Mouse (Mus musculus) right cerebral cortex, postnatal 14 days (tissue): Measurements from ENCODE around the gene Polr2e.

Experiments used
- DNase-seq: peaks from one replicate; pipeline ENCODE4 v3.0.0; 2022

Polr2e gene

GRCm38 (mm10) chr10:80039559-80039979 lies at the start of gene Polr2e:
Gene Polr2e, minus strand, starts transcription at chr10:80039795.
- peak; percentile 95 for DNase-seq

- DNase-seq: no peak
Measured at GRCm38 (mm10) chr10:80089146-80089545, 49.6 kb upstream of the Polr2e start.

DNA sequence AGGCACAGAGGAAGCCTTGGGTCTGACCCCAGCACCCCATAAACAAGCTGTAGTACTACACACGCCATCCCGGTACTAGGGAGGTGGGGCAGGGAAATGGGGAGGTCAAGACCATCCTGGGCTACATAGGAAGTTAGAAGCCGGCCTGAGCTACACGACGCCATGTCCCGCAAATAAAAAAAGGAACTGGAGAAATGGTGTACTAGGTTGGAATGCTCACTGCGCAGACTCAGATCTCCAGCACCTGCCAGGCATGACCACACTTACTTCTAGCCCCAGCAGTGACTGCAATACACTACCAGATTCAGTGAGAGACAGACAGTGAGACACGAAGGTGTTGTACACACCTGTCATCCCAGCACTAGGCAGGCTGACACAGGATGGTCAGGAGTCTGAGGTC lies 47.9 kb upstream of the Polr2e start:
- DNase-seq: no peak

GRCm38 (mm10) chr10:80086847-80087246 lies 47.3 kb upstream of the Polr2e start:
- DNase-seq: no peak

- DNase-seq: no peak
Measured at GRCm38 (mm10) chr10:80084817-80085487, 45.4 kb upstream of the Polr2e start.

DNA sequence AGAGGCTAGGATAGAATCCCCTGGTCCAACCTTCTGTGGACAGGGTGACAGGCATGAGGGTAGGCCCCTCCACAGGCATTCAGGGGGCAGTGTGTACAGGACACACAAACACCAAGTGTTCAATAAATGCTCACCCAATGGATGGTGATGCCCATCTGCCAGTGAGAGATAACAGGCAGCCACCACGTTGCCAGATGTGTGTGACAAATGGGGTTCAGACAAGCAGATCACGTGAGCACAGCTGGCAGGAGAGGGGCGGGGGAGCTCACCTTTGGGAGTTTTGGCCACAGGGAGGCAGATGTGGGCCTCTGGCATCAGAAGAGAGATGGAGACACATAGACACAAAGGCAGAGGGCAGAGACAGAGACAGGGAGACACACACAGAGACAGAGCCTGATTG lies 41.5 kb upstream of the Polr2e start:
- DNase-seq: no peak

- no peak for DNase-seq
Measured at GRCm38 (mm10) chr10:80080396-80081070, 40.9 kb upstream of the Polr2e start.

DNA sequence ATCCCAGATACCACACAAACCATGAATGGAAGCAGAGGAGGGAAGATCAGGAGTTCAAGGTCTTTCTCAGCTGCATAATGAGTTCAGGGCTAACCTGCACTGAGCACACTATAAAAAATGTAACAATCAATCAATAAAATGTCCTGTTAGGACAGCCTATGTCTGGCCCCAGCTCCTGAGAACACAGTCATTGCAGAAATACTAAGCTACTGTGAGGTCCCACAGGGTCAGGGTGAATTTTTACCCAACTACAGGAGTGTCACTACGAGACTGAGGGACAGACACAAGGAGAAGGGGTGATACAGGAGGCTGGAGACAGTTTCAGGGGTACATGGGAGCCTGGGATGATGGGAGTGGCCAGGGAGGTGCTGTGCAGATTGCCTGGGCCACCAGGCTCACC lies 38.8 kb upstream of the Polr2e start:
- DNase-seq: no peak

DNA sequence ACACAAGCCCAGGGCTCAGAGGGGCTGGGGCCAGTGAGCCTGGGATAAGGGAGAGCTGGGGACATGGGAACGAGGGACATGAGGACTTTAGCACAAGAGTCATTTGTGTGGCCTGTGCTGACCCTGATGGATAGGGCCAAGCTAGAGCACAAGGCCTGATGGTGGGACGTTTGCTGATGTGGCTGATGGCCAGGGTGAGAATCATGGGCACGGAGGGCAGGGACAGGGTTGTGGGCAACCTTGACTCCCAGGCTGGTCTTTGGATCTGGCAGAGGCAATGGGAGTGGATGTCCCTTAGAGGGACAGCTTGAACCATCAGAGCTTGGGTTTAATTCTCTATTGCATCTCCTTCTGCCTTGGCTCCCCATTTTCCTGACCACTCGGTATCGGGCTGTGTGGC lies 37.7 kb upstream of the Polr2e start:
- DNase-seq: no peak

DNA sequence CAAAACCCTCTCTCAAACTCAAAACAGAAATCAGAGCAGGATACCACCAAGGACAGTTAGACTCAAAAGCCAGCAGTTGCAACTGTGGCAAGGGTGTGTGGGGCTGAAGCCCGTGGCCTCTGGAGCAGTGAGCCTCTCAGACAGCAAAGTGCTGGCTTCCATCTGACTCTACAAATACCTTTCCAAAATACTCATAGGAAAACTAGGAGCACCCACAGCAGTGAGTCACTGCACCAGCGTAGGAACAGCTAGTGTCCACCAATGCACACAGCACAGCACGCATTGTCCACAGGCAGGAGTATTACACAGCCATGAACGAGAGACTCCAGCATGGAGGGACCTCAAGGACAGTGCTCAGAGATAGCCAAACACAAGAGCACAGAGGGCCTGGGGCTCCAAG lies 36.8 kb upstream of the Polr2e start:
- no peak for DNase-seq

GRCm38 (mm10) chr10:80075924-80076323 lies 36.3 kb upstream of the Polr2e start:
- DNase-seq: no peak

DNA sequence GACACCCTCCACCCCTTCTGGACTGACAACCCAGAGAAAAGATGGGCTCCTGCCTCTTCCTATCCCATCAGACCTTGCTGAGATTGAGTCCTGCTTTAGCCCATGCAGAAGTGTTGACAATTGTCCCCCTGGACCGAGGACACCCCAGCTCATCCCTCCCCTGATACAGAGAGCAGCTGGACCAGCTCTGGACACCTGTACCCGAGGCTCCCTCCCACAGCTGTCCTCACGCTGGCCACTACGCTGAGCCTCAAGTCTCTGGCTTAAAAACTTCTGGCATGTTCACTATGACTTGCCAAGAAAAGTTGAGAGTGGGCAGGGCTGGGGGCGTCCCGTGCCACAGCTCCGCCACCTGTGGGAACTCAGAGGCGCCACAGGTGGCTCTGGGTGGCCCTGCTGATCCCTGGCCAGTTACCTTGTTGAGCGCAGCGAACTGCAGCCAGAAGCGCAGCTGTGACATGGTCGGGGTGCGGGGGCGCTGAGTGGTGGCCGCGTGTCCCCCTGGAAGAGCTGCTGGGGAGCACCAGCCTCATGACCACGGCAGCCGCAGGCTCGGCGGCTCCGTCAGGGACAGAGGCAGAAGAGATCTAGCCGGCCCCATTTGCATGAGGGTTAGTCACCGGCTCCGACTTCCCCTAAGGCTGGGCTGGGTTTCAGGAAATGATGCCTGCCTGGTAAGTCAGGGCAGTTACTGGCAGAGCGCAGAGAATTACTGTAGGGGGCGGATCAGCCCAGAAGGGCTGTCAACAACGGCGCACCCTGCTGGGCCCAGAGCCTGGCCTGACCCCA lies 35.4 kb upstream of the Polr2e start:
- peak; percentile 44 for DNase-seq

- no peak for DNase-seq
Measured at GRCm38 (mm10) chr10:80072623-80073489, 33.3 kb upstream of the Polr2e start.

GRCm38 (mm10) chr10:80071516-80071900 lies 31.9 kb upstream of the Polr2e start:
- DNase-seq: no peak

DNA sequence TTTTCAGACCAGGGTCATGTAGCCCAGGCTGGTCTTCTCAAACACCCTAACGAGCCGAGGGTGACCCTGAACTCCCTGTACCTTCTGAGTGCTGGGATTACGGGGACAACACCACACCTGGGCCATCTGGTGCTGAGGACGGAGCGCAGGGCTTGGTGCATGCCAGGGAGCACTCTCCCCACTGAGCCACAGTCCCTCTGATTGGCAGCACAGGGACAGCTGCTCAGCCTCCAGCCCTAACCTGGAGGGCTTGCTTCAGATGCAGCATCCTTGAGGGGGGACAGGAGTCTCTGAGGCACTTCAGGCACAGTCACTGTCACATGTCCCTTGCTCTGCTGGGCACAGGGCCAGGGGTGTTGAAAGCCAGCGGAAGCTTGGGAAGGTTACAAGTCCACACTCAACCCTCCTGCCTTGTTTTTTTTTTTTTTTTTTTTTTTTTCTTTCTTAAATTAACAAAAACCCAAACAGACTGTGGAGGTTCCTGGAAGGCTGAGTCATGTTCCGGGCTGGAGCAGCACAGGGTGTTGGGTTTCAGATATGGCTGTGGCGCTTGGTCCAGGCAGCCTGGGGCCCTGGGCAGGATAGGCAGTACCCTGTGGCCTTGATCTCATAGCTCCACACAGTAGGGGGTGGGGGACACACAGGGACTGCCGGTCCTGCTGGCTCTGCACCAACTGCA lies 31.4 kb upstream of the Polr2e start:
- DNase-seq: peak; percentile 73

- no peak for DNase-seq
Measured at GRCm38 (mm10) chr10:80069948-80070450, 30.4 kb upstream of the Polr2e start.

GRCm38 (mm10) chr10:80069251-80069650 lies 29.7 kb upstream of the Polr2e start:
- DNase-seq: no peak

GRCm38 (mm10) chr10:80063877-80064650 lies 24.5 kb upstream of the Polr2e start:
- no peak for DNase-seq

GRCm38 (mm10) chr10:80063104-80063503 lies 23.5 kb upstream of the Polr2e start:
- DNase-seq: peak; percentile 37

DNA sequence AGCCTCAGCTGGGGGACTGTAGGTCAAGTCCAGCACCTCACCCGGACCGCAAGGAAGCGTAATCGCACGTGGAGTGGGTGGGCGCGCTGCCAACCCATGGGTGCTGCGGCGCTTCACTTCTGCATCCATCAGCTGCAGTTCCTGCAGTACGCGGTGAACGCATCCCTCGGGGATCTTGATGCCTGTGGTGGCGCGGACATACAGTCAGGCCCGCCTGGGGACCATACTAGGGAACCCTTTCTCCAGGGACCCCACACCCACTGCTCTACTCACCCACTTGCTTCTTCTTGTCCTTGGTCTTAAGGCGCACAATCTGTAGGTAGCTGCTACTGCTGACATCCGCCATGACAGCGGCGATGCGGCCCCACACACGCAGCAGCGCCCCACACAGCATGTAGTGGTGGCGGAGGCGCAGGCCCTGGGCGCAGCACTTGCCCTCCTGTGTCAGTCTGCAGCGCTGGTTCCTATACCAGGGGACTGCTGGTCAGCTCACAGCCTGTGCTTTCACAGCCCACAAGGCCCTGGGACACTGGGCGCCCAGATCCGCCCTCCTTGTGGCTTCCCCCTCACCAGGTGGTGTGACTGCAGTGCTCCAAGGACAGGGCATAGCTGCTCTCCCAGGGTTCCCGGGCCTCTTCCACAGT lies 18.2 kb upstream of the Polr2e start:
- DNase-seq: peak; percentile 59
